Mouse (Mus musculus): ENCODE measurements at regions not wholly inside any gene's neighbourhood (a gene's known extent, or its start where the extent isn't known, plus 50 kb on each side); places are given as distances from the start of the nearest gene placed in this dataset.

GRCm38 (mm10) chr6:107243981-107244380, 285.6 kb upstream of the Lrrn1 start:
- TF ChIP-seq CTCF (IDR thresholded peaks at IDR 0.05) (no peak), EP300 (IDR thresholded peaks at IDR 0.05) (no peak)
- no peak for DNase-seq (ENCODE audit: low spot score)
- H3K36me3 ChIP-seq (ENCODE audit: insufficient read depth, low read length), result no peaks in the 10 kb centered on the region
- H3K9ac ChIP-seq (replicated peaks; ENCODE audit: low read depth), result no peak overlapping the region
- no peak overlapping the region for H3K4me2 ChIP-seq (replicated peaks; ENCODE audit: low read depth, low read length)
- H3K9me3 ChIP-seq (ENCODE audit: low read length), result no peaks in the 10 kb centered on the region
- H3K4me3 ChIP-seq (ENCODE audit: low read depth, low read length), result no peak overlapping the region
- 59% methylated on average over 3 of the region's 3 CpGs for WGBS
- no peak overlapping the region for H3K27ac ChIP-seq (ENCODE audit: low read length)
- ATAC-seq, result no peak
- no peaks in the 10 kb centered on the region for H3K4me1 ChIP-seq (ENCODE audit: insufficient read depth, low read depth, low read length)
- H3K27me3 ChIP-seq (replicated peaks; ENCODE audit: insufficient read depth, low read length), result no peaks in the 10 kb centered on the region

DNA sequence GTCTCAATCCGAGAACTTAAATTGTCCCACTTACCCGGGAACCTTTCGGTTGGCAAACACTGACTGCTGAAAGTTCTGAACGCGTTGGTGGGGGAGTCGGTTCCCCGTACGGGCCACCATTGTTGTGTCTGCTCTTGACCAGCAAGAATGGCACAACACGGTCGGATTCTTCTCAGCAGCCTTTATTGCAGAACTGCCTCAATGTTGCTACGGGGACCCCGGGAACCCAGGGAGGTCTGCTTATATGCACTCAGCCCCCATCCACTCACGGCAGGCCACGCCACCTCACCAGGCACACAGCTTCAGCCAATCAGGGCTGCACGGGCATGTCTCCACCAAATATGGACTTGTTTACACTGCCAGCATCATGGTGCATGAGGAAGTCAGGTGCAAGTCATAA, 249.2 kb upstream of the Lrrn1 start:
- ATAC-seq (no peak), DNase-seq (ENCODE audit: low spot score) (no peak)
- no peaks in the 10 kb centered on the region for H3K36me3 ChIP-seq (ENCODE audit: insufficient read depth, low read length)
- no peak overlapping the region for H3K9ac ChIP-seq (replicated peaks; ENCODE audit: low read depth)
- H3K27ac ChIP-seq (ENCODE audit: low read length), result no peak overlapping the region
- H3K4me2 ChIP-seq (replicated peaks; ENCODE audit: low read depth, low read length), result no peak overlapping the region
- no peaks in the 10 kb centered on the region for H3K9me3 ChIP-seq (ENCODE audit: low read length)
- 91% methylated on average over 15 of the region's 15 CpGs for WGBS
- no peak for TF ChIP-seq CTCF (IDR thresholded peaks at IDR 0.05)
- TF ChIP-seq EP300 (IDR thresholded peaks at IDR 0.05), result no peak
- H3K4me3 ChIP-seq (ENCODE audit: low read depth, low read length), result no peak overlapping the region
- H3K4me1 ChIP-seq (ENCODE audit: insufficient read depth, low read depth, low read length), result no peaks in the 10 kb centered on the region
- H3K27me3 ChIP-seq (replicated peaks; ENCODE audit: insufficient read depth, low read length), result no peaks in the 10 kb centered on the region

- H3K4me3 ChIP-seq (ENCODE audit: low read depth, low read length), result no peak overlapping the region
- no peaks in the 10 kb centered on the region for H3K36me3 ChIP-seq (ENCODE audit: insufficient read depth, low read length)
- TF ChIP-seq CTCF (IDR thresholded peaks at IDR 0.05) (no peak), EP300 (IDR thresholded peaks at IDR 0.05) (no peak)
- no peak for ATAC-seq
- no peaks in the 10 kb centered on the region for H3K9me3 ChIP-seq (ENCODE audit: low read length)
- no peak overlapping the region for H3K4me2 ChIP-seq (replicated peaks; ENCODE audit: low read depth, low read length)
- no peak for DNase-seq (ENCODE audit: low spot score)
- H3K27ac ChIP-seq (ENCODE audit: low read length), result no peak overlapping the region
- H3K4me1 ChIP-seq (ENCODE audit: insufficient read depth, low read depth, low read length), result no peaks in the 10 kb centered on the region
- H3K27me3 ChIP-seq (replicated peaks; ENCODE audit: insufficient read depth, low read length), result no peaks in the 10 kb centered on the region
- no peak overlapping the region for H3K9ac ChIP-seq (replicated peaks; ENCODE audit: low read depth)
- WGBS, result 69% methylated on average over 3 of the region's 3 CpGs
Measured at GRCm38 (mm10) chr6:107290850-107291249, 238.7 kb upstream of the Lrrn1 start.

GRCm38 (mm10) chr6:107303676-107304369, 225.7 kb upstream of the Lrrn1 start:
- ATAC-seq (no peak), DNase-seq (ENCODE audit: low spot score) (no peak)
- no peak overlapping the region for H3K27ac ChIP-seq (ENCODE audit: low read length)
- H3K9me3 ChIP-seq (ENCODE audit: low read length), result no peaks in the 10 kb centered on the region
- WGBS, result 62% methylated on average over 1 of the region's 1 CpGs
- no peak overlapping the region for H3K4me2 ChIP-seq (replicated peaks; ENCODE audit: low read depth, low read length)
- H3K27me3 ChIP-seq (replicated peaks; ENCODE audit: insufficient read depth, low read length), result no peaks in the 10 kb centered on the region
- no peaks in the 10 kb centered on the region for H3K4me1 ChIP-seq (ENCODE audit: insufficient read depth, low read depth, low read length)
- no peak overlapping the region for H3K4me3 ChIP-seq (ENCODE audit: low read depth, low read length)
- no peak overlapping the region for H3K9ac ChIP-seq (replicated peaks; ENCODE audit: low read depth)
- no peak for TF ChIP-seq EP300 (IDR thresholded peaks at IDR 0.05)
- no peak for TF ChIP-seq CTCF (IDR thresholded peaks at IDR 0.05)
- H3K36me3 ChIP-seq (ENCODE audit: insufficient read depth, low read length), result no peaks in the 10 kb centered on the region

GRCm38 (mm10) chr6:107319565-107319964, 210.0 kb upstream of the Lrrn1 start:
- Histone ChIP-seq H3K27me3 (replicated peaks; ENCODE audit: insufficient read depth, low read length) (no peaks in the 10 kb centered on the region), H3K4me2 (replicated peaks; ENCODE audit: low read depth, low read length) (no peak overlapping the region), H3K9me3 (ENCODE audit: low read length) (no peaks in the 10 kb centered on the region), H3K4me3 (ENCODE audit: low read depth, low read length) (no peak overlapping the region), H3K36me3 (ENCODE audit: insufficient read depth, low read length) (no peaks in the 10 kb centered on the region), H3K27ac (ENCODE audit: low read length) (no peak overlapping the region), H3K9ac (replicated peaks; ENCODE audit: low read depth) (no peak overlapping the region), H3K4me1 (ENCODE audit: insufficient read depth, low read depth, low read length) (no peaks in the 10 kb centered on the region)
- no peak for TF ChIP-seq EP300 (IDR thresholded peaks at IDR 0.05)
- TF ChIP-seq CTCF (IDR thresholded peaks at IDR 0.05), result no peak
- DNase-seq (ENCODE audit: low spot score), result no peak
- ATAC-seq, result no peak
- 59% methylated on average over 1 of the region's 1 CpGs for WGBS

- TF ChIP-seq EP300 (IDR thresholded peaks at IDR 0.05) (no peak), CTCF (IDR thresholded peaks at IDR 0.05) (no peak)
- no peak for DNase-seq (ENCODE audit: low spot score)
- Histone ChIP-seq H3K4me3 (ENCODE audit: low read depth, low read length) (no peak overlapping the region), H3K4me2 (replicated peaks; ENCODE audit: low read depth, low read length) (no peak overlapping the region), H3K4me1 (ENCODE audit: insufficient read depth, low read depth, low read length) (no peaks in the 10 kb centered on the region), H3K36me3 (ENCODE audit: insufficient read depth, low read length) (no peaks in the 10 kb centered on the region), H3K27me3 (replicated peaks; ENCODE audit: insufficient read depth, low read length) (no peaks in the 10 kb centered on the region), H3K9me3 (ENCODE audit: low read length) (no peaks in the 10 kb centered on the region), H3K27ac (ENCODE audit: low read length) (no peak overlapping the region), H3K9ac (replicated peaks; ENCODE audit: low read depth) (no peak overlapping the region)
- ATAC-seq, result no peak
- 69% methylated on average over 4 of the region's 4 CpGs for WGBS
Measured at GRCm38 (mm10) chr6:107350503-107350902, 179.1 kb upstream of the Lrrn1 start.

- ATAC-seq (no peak), DNase-seq (ENCODE audit: low spot score) (no peak)
- Histone ChIP-seq H3K27ac (ENCODE audit: low read length) (no peak overlapping the region), H3K4me1 (ENCODE audit: insufficient read depth, low read depth, low read length) (no peaks in the 10 kb centered on the region), H3K27me3 (replicated peaks; ENCODE audit: insufficient read depth, low read length) (no peaks in the 10 kb centered on the region), H3K36me3 (ENCODE audit: insufficient read depth, low read length) (no peaks in the 10 kb centered on the region), H3K9me3 (ENCODE audit: low read length) (no peaks in the 10 kb centered on the region), H3K4me2 (replicated peaks; ENCODE audit: low read depth, low read length) (no peak overlapping the region), H3K9ac (replicated peaks; ENCODE audit: low read depth) (no peak overlapping the region), H3K4me3 (ENCODE audit: low read depth, low read length) (no peak overlapping the region)
- TF ChIP-seq CTCF (IDR thresholded peaks at IDR 0.05) (no peak), EP300 (IDR thresholded peaks at IDR 0.05) (no peak)
Measured at GRCm38 (mm10) chr6:107375274-107375673, 154.3 kb upstream of the Lrrn1 start.
